Mouse (Mus musculus) embryonic facial prominence, embryonic 12.5 days (tissue): ENCODE data around the gene Eps8. TPM values are rescaled to one million over a fixed set of nuclear protein-coding genes. Genes with fewer than 3 reads are reported as not detected.

Experiments used
- ATAC-seq: fragments of 200-750 bp; cut with Nextera tagmentation; 2 replicates; pipeline ENCODE4 v1.8.0; 2017; ENCODE audit not compliant: insufficient number of reproducible peaks, insufficient read depth, low FRiP score, low TSS enrichment
- H3K27ac ChIP-seq: fragments of 300-500 bp; sonication (generic); 2 replicates; pipeline ENCODE4 v1.5.1; 2016; ENCODE audit warnings: mild to moderate bottlenecking
- H3K27me3 ChIP-seq: fragments of 300-500 bp; sonication (generic); 2 replicates; pipeline ENCODE4 v1.6.1; 2016; ENCODE audit warnings: mild to moderate bottlenecking, moderate library complexity
- H3K36me3 ChIP-seq: fragments of 300-500 bp; sonication (generic); 2 replicates; pipeline ENCODE4 v1.6.1; 2016; ENCODE audit warnings: mild to moderate bottlenecking
- H3K4me1 ChIP-seq: fragments of 300-500 bp; sonication (generic); 2 replicates; pipeline ENCODE4 v1.6.1; 2016
- H3K4me2 ChIP-seq: fragments of 300-500 bp; sonication (generic); replicated peaks from 2 replicates; pipeline ENCODE4 v1.6.1; 2016; ENCODE audit warnings: mild to moderate bottlenecking, moderate library complexity
- H3K4me3 ChIP-seq: fragments of 300-500 bp; sonication (generic); 2 replicates; pipeline ENCODE4 v1.5.1; 2016; ENCODE audit warnings: mild to moderate bottlenecking
- H3K9ac ChIP-seq: fragments of 300-500 bp; sonication (generic); 2 replicates; pipeline ENCODE4 v1.6.1; 2016; ENCODE audit warnings: mild to moderate bottlenecking, moderate library complexity
- H3K9me3 ChIP-seq: fragments of 300-500 bp; sonication (generic); 2 replicates; pipeline ENCODE4 v1.6.1; 2016; ENCODE audit warnings: mild to moderate bottlenecking, moderate library complexity
- WGBS: fragments of 180-500 bp; shearing (Covaris S2); methylation state at CpG from one replicate; pipeline ENCODE4 v1.1.7; 2016; 5-methylcytosine and 5-hydroxymethylcytosine counted together
- polyA plus RNA-seq: library from polyadenylated mRNA; unstranded; fragments of >200 nt; fragmentation: Nextera tagmentation; extraction: Ambion mirVana; gene quantifications from 2 replicates; pipeline ENCODE4 v1.2.1, GENCODE M21; 2016

The Eps8 gene
- polyA plus RNA-seq, 1 experiment from 2014 or later: 22.3 TPM

GRCm38 (mm10) chr6:137682629-137683028 lies 28.0 kb upstream of the Eps8 start:
- Histone ChIP-seq H3K27ac (no peak overlapping the region), H3K9ac (no peak overlapping the region), H3K9me3 (0 out of 2 replicates have a peak, but pooled peaks cover 2% of the 10 kb centered on the region), H3K36me3 (no peaks in the 10 kb centered on the region), H3K27me3 (no peaks in the 10 kb centered on the region), H3K4me1 (no peaks in the 10 kb centered on the region), H3K4me2 (no peak overlapping the region), H3K4me3 (no peak overlapping the region)
- WGBS: 84% methylated on average over 2 of the region's 2 CpGs
- ATAC-seq: no peak

DNA sequence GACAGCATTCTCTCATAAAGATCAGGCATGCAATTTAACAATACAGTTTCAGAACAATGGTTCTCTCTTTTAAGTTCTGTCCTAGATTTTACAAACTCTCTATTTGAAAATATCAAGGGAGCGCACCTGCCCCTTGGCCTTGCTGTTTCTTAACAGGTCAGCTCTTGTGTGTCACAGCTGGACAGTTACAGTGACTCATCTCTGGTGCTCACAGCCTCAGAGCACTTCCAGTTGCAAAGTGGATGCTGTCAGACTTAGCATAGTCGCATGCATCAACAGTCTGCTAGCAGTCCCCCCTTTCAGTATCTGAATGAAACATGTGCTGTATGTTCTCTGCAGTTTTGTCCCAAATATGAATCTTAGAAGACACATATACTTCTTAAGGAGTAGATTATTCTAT lies 26.3 kb upstream of the Eps8 start:
- 89% methylated on average over 2 of the region's 2 CpGs for WGBS
- H3K9me3 ChIP-seq: 0 out of 2 replicates have a peak, but pooled peaks cover 2% of the 10 kb centered on the region
- no peaks in the 10 kb centered on the region for H3K4me1 ChIP-seq
- no peak overlapping the region for H3K27ac ChIP-seq
- H3K9ac ChIP-seq: no peak overlapping the region
- no peak overlapping the region for H3K4me2 ChIP-seq
- no peaks in the 10 kb centered on the region for H3K36me3 ChIP-seq
- no peak overlapping the region for H3K4me3 ChIP-seq
- no peaks in the 10 kb centered on the region for H3K27me3 ChIP-seq
- no peak for ATAC-seq

DNA sequence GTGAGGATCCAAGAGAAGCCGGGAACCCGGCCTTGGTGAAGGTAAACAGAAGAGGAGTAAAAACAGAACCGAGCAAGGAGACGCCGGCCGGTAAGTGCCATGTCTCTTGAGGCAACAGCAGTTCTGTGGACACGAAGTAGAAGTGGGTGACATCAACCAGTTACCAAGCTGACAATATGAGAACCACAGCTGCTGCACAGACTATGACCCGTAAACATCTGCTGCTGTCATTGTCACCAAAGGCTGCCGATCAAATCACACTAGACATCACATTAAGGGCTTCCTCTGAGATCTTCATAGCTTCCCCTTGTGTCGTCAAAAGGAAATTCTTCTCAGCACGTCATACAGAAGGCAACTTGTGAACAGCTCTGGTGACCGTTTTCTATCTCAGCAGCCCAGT lies 21.9 kb upstream of the Eps8 start:
- Histone ChIP-seq H3K27ac (no peak overlapping the region), H3K27me3 (no peaks in the 10 kb centered on the region; the same call in 1 of the 2 replicates), H3K4me2 (no peak overlapping the region), H3K4me1 (no peaks in the 10 kb centered on the region), H3K4me3 (no peak overlapping the region), H3K9ac (no peak overlapping the region), H3K36me3 (no peaks in the 10 kb centered on the region), H3K9me3 (0 out of 2 replicates have a peak, but pooled peaks cover 2% of the 10 kb centered on the region)
- no peak for ATAC-seq
- WGBS: 88% methylated on average over 12 of the region's 12 CpGs

DNA sequence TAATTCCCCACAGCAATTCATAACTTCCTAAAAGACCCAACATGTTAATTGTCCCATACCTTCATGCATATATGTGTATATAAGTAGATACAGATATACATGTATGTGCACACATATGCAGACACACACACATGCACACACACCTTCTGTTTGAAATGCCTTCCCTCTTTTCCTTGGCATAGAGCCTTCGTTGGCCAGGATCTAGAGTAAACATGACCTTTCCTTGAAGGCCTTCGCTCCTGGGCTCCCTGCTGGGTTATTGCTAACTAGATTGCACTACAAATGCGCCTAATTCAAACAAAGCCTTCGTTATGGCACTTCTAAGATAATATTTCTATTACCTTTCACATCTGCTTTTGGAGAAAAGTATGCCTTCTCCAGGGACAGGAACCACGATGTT lies 20.9 kb upstream of the Eps8 start:
- Histone ChIP-seq H3K4me2 (no peak overlapping the region), H3K36me3 (no peaks in the 10 kb centered on the region), H3K27me3 (no peaks in the 10 kb centered on the region; the same call in 1 of the 2 replicates), H3K27ac (no peak overlapping the region), H3K9ac (no peak overlapping the region), H3K4me3 (no peak overlapping the region), H3K4me1 (no peaks in the 10 kb centered on the region), H3K9me3 (0 out of 2 replicates have a peak, but pooled peaks cover 2% of the 10 kb centered on the region)
- no peak for ATAC-seq
- 72% methylated on average over 5 of the region's 5 CpGs for WGBS

DNA sequence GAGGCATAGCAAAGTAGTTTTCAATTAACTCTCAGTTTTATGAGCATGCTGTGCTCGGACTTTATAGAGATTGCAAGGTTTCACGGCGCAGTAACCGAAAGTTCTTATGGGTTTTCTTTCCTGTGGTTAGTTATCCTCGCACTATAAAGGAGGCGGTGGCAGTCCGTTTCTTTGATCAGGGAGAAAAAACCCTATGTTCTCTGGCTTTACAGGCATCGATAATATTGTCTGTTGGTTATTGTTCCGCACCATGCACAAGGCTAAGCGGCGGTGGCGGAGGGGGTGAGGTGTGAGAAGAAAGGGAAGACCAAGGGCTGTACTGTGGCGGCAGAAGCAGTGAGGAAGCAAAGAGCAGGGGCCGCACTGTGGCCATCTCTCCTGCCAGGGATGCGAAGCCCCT lies 18.6 kb upstream of the Eps8 start:
- Histone ChIP-seq H3K9ac (no peak overlapping the region), H3K9me3 (no peaks in the 10 kb centered on the region), H3K4me3 (no peak overlapping the region), H3K36me3 (no peaks in the 10 kb centered on the region), H3K27me3 (no peaks in the 10 kb centered on the region; the same call in 1 of the 2 replicates), H3K4me2 (no peak overlapping the region), H3K27ac (no peak overlapping the region), H3K4me1 (no peaks in the 10 kb centered on the region)
- ATAC-seq: no peak
- WGBS: 89% methylated on average over 15 of the region's 15 CpGs

- Histone ChIP-seq H3K36me3 (no peaks in the 10 kb centered on the region), H3K27ac (no peak overlapping the region), H3K9me3 (no peaks in the 10 kb centered on the region), H3K4me3 (no peak overlapping the region), H3K27me3 (no peaks in the 10 kb centered on the region; the same call in 1 of the 2 replicates), H3K9ac (no peak overlapping the region), H3K4me2 (no peak overlapping the region), H3K4me1 (no peaks in the 10 kb centered on the region)
- 81% methylated on average over 10 of the region's 10 CpGs for WGBS
- ATAC-seq: no peak
Observed at GRCm38 (mm10) chr6:137671561-137671960, 16.9 kb upstream of the Eps8 start.

DNA sequence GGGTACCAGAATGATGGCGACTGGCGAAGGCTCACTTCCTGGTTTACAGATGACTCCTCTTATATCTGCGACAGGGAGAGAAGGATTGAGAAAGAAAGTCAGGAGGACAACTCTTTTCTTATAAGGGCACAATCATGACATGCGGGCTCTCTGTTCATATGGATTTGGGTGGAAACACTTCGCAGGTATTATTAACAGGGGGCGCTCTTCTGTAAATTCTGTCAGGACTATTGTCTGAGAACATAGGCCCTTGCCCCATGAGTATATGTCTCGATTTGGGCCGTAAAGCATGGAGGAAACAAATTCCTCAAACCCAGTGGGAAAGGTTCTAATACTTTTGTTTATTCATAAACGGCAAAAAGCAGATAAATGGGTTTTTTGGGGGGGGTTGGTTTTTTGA lies 16.1 kb upstream of the Eps8 start:
- H3K27me3 ChIP-seq: no peaks in the 10 kb centered on the region; the same call in 1 of the 2 replicates
- H3K4me1 ChIP-seq: no peaks in the 10 kb centered on the region
- no peaks in the 10 kb centered on the region for H3K36me3 ChIP-seq
- H3K4me2 ChIP-seq: no peak overlapping the region
- no peak overlapping the region for H3K27ac ChIP-seq
- no peak for ATAC-seq
- H3K9ac ChIP-seq: no peak overlapping the region
- no peaks in the 10 kb centered on the region for H3K9me3 ChIP-seq
- H3K4me3 ChIP-seq: no peak overlapping the region
- 92% methylated on average over 9 of the region's 9 CpGs for WGBS

DNA sequence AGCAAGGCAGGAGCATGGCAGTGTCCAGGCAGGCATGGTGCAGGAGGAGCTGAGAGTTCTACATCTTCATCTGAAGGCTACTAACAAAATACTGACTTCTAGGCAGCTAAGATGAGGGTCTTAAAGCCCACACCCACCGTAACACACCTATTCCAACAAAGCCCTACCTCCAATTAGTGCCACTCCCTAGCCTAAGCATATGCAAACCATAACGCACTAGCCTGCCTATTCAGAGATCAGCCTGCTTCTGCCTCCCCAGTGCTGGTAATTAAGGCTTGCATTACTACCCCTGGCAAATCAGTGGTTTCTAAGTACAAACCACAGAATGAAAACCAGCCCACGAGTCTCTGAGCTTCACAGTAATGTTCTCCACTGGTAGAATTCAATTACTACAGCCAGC lies 15.2 kb upstream of the Eps8 start:
- WGBS: 90% methylated on average over 3 of the region's 3 CpGs
- no peaks in the 10 kb centered on the region for H3K36me3 ChIP-seq
- no peaks in the 10 kb centered on the region for H3K9me3 ChIP-seq
- no peak overlapping the region for H3K27ac ChIP-seq
- H3K4me3 ChIP-seq: no peak overlapping the region
- H3K4me1 ChIP-seq: no peaks in the 10 kb centered on the region
- no peaks in the 10 kb centered on the region; the same call in 1 of the 2 replicates for H3K27me3 ChIP-seq
- H3K9ac ChIP-seq: no peak overlapping the region
- no peak for ATAC-seq
- H3K4me2 ChIP-seq: no peak overlapping the region

DNA sequence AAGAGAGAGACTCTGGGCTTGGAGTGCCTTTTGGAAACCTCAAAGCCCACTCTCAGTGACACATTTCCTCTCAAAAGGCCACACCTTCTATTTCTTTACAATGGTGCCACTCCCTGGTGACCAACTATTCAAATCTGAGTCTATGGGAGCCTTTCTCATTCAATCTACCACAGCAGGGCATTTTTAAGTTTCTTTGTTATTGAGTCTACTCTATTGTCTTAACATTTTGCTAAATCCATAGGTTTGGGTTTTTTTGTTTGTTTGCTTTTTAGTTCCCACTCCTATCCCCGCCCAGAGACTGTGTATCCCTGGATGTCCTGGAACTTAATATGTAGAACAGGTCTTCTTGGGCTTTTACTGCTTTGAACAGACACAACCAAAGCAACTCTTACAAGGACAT lies 14.8 kb upstream of the Eps8 start:
- WGBS: 78% methylated on average over 1 of the region's 1 CpGs
- no peaks in the 10 kb centered on the region; the same call in 1 of the 2 replicates for H3K27me3 ChIP-seq

GRCm38 (mm10) chr6:137668331-137668730 lies 13.7 kb upstream of the Eps8 start:
- H3K4me1 ChIP-seq: no peaks in the 10 kb centered on the region
- H3K27ac ChIP-seq: no peak overlapping the region
- H3K4me2 ChIP-seq: no peak overlapping the region
- WGBS: 54% methylated on average over 3 of the region's 3 CpGs
- ATAC-seq: no peak
- H3K36me3 ChIP-seq: no peaks in the 10 kb centered on the region
- H3K27me3 ChIP-seq: no peaks in the 10 kb centered on the region
- no peak overlapping the region for H3K9ac ChIP-seq
- no peaks in the 10 kb centered on the region for H3K9me3 ChIP-seq
- H3K4me3 ChIP-seq: no peak overlapping the region

More for the DNA sequence above, 14.8 kb upstream of the Eps8 start:
- Histone ChIP-seq H3K9ac (no peak overlapping the region), H3K36me3 (no peaks in the 10 kb centered on the region), H3K27ac (no peak overlapping the region), H3K4me1 (no peaks in the 10 kb centered on the region), H3K4me3 (no peak overlapping the region), H3K4me2 (no peak overlapping the region), H3K9me3 (no peaks in the 10 kb centered on the region)
- no peak for ATAC-seq

- H3K4me1 ChIP-seq: no peaks in the 10 kb centered on the region
- ATAC-seq: no peak
- H3K9me3 ChIP-seq: no peaks in the 10 kb centered on the region
- WGBS: 77% methylated on average over 3 of the region's 3 CpGs
- H3K4me3 ChIP-seq: no peak overlapping the region
- no peak overlapping the region for H3K27ac ChIP-seq
- H3K4me2 ChIP-seq: no peak overlapping the region
- no peaks in the 10 kb centered on the region for H3K36me3 ChIP-seq
- no peaks in the 10 kb centered on the region for H3K27me3 ChIP-seq
- no peak overlapping the region for H3K9ac ChIP-seq
Observed at GRCm38 (mm10) chr6:137667665-137668064, 13.0 kb upstream of the Eps8 start.

DNA sequence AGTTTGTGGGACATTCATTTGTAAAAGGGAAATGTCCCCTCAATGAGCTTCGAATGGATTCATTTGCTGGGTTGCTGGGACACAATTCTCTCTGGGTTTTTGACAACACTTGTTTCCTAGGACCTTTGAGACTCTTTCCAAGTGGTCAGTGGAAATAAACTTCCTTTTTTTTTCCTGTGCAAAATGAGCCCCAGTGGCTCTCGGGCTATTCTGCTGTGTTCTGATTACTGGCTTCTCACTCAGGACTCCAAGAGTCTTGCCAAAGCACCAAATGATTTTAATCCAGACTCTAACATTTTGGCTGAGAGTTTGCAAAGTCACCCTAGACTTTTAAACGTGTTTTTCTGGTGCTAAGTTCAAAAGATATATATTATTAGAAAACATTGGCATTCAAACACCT lies 10.3 kb upstream of the Eps8 start:
- WGBS: 63% methylated on average over 3 of the region's 3 CpGs
- no peak overlapping the region for H3K9ac ChIP-seq
- H3K9me3 ChIP-seq: no peaks in the 10 kb centered on the region
- no peak for ATAC-seq
- no peak overlapping the region for H3K27ac ChIP-seq
- no peak overlapping the region for H3K4me2 ChIP-seq
- no peaks in the 10 kb centered on the region for H3K4me1 ChIP-seq
- H3K4me3 ChIP-seq: no peak overlapping the region
- no peaks in the 10 kb centered on the region for H3K36me3 ChIP-seq
- H3K27me3 ChIP-seq: no peaks in the 10 kb centered on the region
